In the genomic region with DNA sequence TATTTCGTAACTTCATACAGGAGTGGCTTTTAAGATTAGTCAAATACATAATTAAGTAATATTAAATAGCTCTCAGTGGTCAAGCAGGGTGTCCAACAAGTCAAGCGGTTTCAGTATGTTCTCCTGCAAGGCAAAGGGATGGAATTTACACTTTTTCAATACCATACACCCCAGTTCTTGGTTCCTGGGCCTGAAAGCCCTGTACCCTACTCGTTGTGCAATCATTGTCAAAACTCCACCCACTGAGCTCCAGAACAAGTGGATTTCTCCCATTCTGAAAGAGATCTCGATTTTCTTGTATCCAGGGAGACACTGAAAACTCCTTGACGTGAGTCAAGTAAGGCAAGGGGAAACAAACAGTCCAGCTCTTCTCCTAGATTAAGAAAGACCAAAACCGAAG, we compare ENCODE assay signal across 8 mouse cellular contexts. TPM values are rescaled to one million over a fixed set of nuclear protein-coding genes. Genes with fewer than 3 reads are reported as not detected.
DNase-seq lines count a peak whose midpoint lies in the region; ATAC-seq and TF ChIP-seq lines count a peak whose summit lies in the region.

No protein-coding gene starts in this region.

- TF ChIP-seq POLR2A in heart, adult 2 months (IDR thresholded peaks at IDR 0.05; ENCODE audit: insufficient read depth, low read depth, low read length) = no peak

- H3K27me3 ChIP-seq in heart, adult 2 months (ENCODE audit: control insufficient read depth, insufficient read depth, low read length) = no peaks in the 10 kb centered on the region
- H3K27me3 ChIP-seq in embryonic facial prominence, embryonic 12.5 days = no peaks in the 10 kb centered on the region
- H3K27me3 ChIP-seq in hindbrain, embryonic 16.5 days (replicated peaks; ENCODE audit: control insufficient read depth, insufficient read depth, low read length) = no peaks in the 10 kb centered on the region

- no peak overlapping the region for H3K27ac ChIP-seq in heart, adult 2 months
- no peak overlapping the region for H3K27ac ChIP-seq in embryonic facial prominence, embryonic 12.5 days
- H3K27ac ChIP-seq in hindbrain, embryonic 16.5 days (ENCODE audit: low read depth, low read length) = no peak overlapping the region

- H3K36me3 ChIP-seq in heart, adult 2 months (ENCODE audit: control insufficient read depth, insufficient read depth, low read length) = no peaks in the 10 kb centered on the region
- no peaks in the 10 kb centered on the region for H3K36me3 ChIP-seq in embryonic facial prominence, embryonic 12.5 days
- no peaks in the 10 kb centered on the region for H3K36me3 ChIP-seq in hindbrain, embryonic 16.5 days (ENCODE audit: control insufficient read depth, insufficient read depth, low read length)

- H3K9ac ChIP-seq in heart, adult 2 months (ENCODE audit: low read depth, low read length) = no peak overlapping the region; the same call in 1 of the 2 replicates
- H3K9ac ChIP-seq in embryonic facial prominence, embryonic 12.5 days = peak overlapping the region; percentile 54; the same call in 1 of the 2 replicates
- H3K9ac ChIP-seq in hindbrain, embryonic 16.5 days (ENCODE audit: low read depth, low read length) = peak overlapping the region; percentile 66

- peak overlapping the region; percentile 83 for H3K4me2 ChIP-seq in embryonic facial prominence, embryonic 12.5 days (replicated peaks)
- H3K4me2 ChIP-seq in hindbrain, embryonic 16.5 days (ENCODE audit: low read length) = peak overlapping the region; percentile 56

- ATAC-seq in embryonic facial prominence, embryonic 12.5 days (ENCODE audit: insufficient number of reproducible peaks, insufficient read depth, low FRiP score, low TSS enrichment) = no peak
- ATAC-seq in hindbrain, embryonic 16.5 days = no peak
- ATAC-seq in megakaryocyte, adult 5-6 weeks (ENCODE audit: poor library complexity, severe bottlenecking) = 0 out of 2 replicates have a peak, but pooled peaks have one; percentile 13

- peak in 1 of 2 experiments; percentile 2 for DNase-seq in heart, adult 2 months
- DNase-seq in heart, postnatal 4 days = no peak
- DNase-seq in urinary bladder, adult 18-20 months (ENCODE audit: low spot score in 2 of 2) = no peak
- no peak for DNase-seq in left cerebral cortex, postnatal 14 days (ENCODE audit: low spot score in 2 of 2)
- DNase-seq in gastrocnemius, postnatal 25 days = no peak

- no peaks in the 10 kb centered on the region for H3K9me3 ChIP-seq in embryonic facial prominence, embryonic 12.5 days
- H3K9me3 ChIP-seq in hindbrain, embryonic 16.5 days (ENCODE audit: control insufficient read depth, low read length) = no peaks in the 10 kb centered on the region

- no peaks in the 10 kb centered on the region for H3K4me1 ChIP-seq in heart, adult 2 months (ENCODE audit: control insufficient read depth, insufficient read depth, low read length)
- H3K4me1 ChIP-seq in embryonic facial prominence, embryonic 12.5 days = no peaks in the 10 kb centered on the region
- no peaks in the 10 kb centered on the region for H3K4me1 ChIP-seq in hindbrain, embryonic 16.5 days (ENCODE audit: control insufficient read depth, insufficient read depth, low read depth, low read length)

- intact Hi-C loops in heart, adult 2 months (cut with DNase I) = no loop called here
- intact Hi-C loops in left cerebral cortex, postnatal 14 days (cut with DNase I) = no loop called here

- H3K79me2 ChIP-seq in heart, adult 2 months (replicated peaks; ENCODE audit: control insufficient read depth, insufficient read depth, low read length) = no peaks in the 10 kb centered on the region

- 34% methylated on average over 6 of the region's 6 CpGs for WGBS in heart, adult 2 months
- 41% methylated on average over 6 of the region's 6 CpGs for WGBS in embryonic facial prominence, embryonic 12.5 days
- 42% methylated on average over 6 of the region's 6 CpGs for WGBS in hindbrain, embryonic 16.5 days

- no peak for TF ChIP-seq CTCF in heart, adult 2 months (IDR thresholded peaks at IDR 0.05)

- peak overlapping the region; percentile 60; the same call in 1 of the 2 replicates for H3K4me3 ChIP-seq in heart, adult 2 months
- peak overlapping the region; percentile 54 for H3K4me3 ChIP-seq in embryonic facial prominence, embryonic 12.5 days
- peak overlapping the region; percentile 58 for H3K4me3 ChIP-seq in hindbrain, embryonic 16.5 days (ENCODE audit: low read length)

- no peak for TF ChIP-seq EP300 in heart, adult 2 months (IDR thresholded peaks at IDR 0.05; ENCODE audit: insufficient read depth, low read depth, low read length)

RNA-seq across cellular contexts. Expression of a gene that starts 1.2 kb away (rescaled TPM):
- total RNA-seq in heart, adult 2 months (2021) = 1 to 10 TPM; 6.9 to 8.1 TPM
- 2.8 and 5.9 TPM in 2 replicates for polyA plus RNA-seq in heart, adult 2 months (2012; rRNA removed)
- total RNA-seq in heart, postnatal 4 days (2021) = 1 to 10 TPM; 9.0 TPM
- polyA plus RNA-seq in embryonic facial prominence, embryonic 12.5 days (2016; fragmentation: Nextera tagmentation; extraction: Ambion mirVana) = 17.1 TPM in 2 replicates
- 11.8 and 12.3 TPM in 2 replicates for polyA plus RNA-seq in hindbrain, embryonic 16.5 days (2015; fragmentation: Nextera tagmentation; extraction: Ambion mirVana)
- total RNA-seq in megakaryocyte, adult 5-6 weeks (2015) = 18.4 and 22.7 TPM in 2 replicates
- total RNA-seq in megakaryocyte, adult 5-6 weeks (2017) = 30.8 and 34.1 TPM in 2 replicates
- 10 to 100 TPM; 16.6 to 18.3 TPM for total RNA-seq in left cerebral cortex, postnatal 14 days (2021)
- total RNA-seq in gastrocnemius, postnatal 25 days (2021) = 1 to 10 TPM; 6.2 to 7.7 TPM
